Mouse (Mus musculus) kidney, adult 18-20 months (tissue): ENCODE measurements at regions not wholly inside any gene's neighbourhood (a gene's known extent, or its start where the extent isn't known, plus 50 kb on each side); places are given as distances from the start of the nearest gene placed in this dataset.

ENCODE experiments used
- DNase-seq: peaks from one replicate; pipeline ENCODE4 v3.0.0; 2021

GRCm38 (mm10) chr2:167815123-167815522 is 116.7 kb upstream of the Ptpn1 start:
- DNase-seq = no peak

DNA sequence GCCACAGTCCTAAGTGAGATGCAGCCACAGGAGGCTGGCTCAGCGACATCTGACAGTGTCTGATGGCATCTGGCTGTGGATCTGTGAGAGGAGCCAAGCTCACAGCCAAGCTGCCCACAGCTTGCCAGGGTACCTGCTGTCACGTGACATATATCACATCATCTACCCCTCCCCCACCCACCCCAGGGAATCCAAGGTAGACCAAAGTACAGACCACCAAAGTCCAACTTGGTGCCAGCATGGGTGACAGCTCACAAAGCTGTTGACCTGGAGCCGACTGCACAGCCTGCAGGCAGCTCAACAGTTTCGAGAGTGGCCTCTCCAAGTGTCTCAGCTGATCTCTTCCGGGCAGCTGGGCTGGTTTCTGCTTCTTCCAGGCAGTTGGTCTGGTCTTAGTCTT is 119.6 kb upstream of the Tmem189 start:
- no peak for DNase-seq

- peak; percentile 79 for DNase-seq
Observed at GRCm38 (mm10) chr2:167805629-167806304, 116.1 kb upstream of the Tmem189 start.

- no peak for DNase-seq
Observed at GRCm38 (mm10) chr2:167804493-167805227, 115.0 kb upstream of the Tmem189 start.

GRCm38 (mm10) chr2:167802494-167802893 is 112.9 kb upstream of the Tmem189 start:
- no peak for DNase-seq

DNA sequence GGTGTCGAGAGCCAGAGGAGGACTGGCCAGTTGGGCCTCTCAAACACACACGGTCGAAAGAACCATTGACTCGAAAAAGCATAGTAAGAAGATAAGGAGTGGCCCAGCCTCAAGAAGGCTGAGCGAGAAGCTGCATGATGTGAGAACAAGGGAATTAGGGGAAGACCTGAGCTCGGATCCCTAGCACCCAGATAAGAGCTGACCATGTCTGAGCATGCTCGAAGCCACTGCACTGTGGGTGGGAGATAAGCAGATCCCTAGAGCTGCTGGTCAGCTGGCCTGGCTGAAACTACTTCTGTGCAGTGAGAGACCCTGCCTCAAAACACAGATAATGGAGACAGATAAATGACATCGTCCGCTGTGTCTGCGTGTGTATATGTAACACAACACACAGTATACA is 111.8 kb upstream of the Tmem189 start:
- no peak for DNase-seq

DNA sequence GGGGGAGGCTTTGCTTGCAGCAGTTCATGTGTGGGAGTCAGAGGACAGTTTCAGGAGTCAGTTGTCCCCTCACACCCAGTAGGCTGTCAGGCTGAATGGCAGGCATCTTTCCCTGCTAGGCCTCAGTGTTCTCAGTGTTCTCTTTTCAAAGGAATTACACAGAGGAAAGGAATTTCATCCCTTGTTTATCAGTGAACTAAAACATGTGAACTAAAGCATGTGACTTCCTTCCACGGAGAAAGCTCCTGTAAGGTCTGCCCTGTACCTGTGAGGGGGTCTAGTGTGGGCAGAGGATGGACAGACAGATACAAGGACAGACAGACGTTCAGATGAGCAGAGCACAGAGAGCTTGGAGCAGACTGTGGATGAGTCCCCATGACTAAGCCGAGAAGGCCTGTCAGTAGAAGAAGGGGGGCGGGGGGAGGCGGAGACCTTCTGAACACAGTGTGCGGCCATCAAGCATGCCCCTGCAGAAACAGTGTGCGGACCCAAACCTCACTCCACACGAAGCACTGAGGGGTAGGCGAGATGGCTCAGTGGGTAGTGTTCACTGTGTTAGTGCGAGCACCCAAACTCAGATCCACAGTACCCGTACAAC is 111.1 kb upstream of the Tmem189 start:
- no peak for DNase-seq

GRCm38 (mm10) chr2:167799629-167800387 is 110.2 kb upstream of the Tmem189 start:
- no peak for DNase-seq

- DNase-seq = no peak
Observed at GRCm38 (mm10) chr2:167798969-167799513, 109.4 kb upstream of the Tmem189 start.

- DNase-seq = no peak
Observed at GRCm38 (mm10) chr2:167798076-167798782, 108.6 kb upstream of the Tmem189 start.

DNA sequence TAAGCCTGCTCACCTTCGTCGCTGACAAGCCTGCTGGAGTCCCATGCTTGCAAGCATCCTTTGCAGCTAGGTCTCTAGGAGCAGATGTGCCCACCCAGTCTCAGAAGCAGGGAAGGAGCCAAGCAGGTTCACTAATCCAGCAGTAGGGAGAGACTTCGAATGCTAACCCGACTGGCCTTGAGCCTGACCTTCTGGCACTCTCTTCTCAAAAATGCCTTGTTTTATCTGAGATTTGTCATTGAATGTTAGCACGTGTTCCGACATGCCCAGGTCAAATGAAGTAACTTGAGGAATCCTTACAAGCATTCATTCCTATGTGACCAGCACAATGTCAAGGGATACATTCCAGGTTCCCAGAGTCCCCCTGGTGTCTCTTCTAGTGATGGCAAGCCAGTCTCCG is 105.9 kb upstream of the Tmem189 start:
- DNase-seq = no peak

DNA sequence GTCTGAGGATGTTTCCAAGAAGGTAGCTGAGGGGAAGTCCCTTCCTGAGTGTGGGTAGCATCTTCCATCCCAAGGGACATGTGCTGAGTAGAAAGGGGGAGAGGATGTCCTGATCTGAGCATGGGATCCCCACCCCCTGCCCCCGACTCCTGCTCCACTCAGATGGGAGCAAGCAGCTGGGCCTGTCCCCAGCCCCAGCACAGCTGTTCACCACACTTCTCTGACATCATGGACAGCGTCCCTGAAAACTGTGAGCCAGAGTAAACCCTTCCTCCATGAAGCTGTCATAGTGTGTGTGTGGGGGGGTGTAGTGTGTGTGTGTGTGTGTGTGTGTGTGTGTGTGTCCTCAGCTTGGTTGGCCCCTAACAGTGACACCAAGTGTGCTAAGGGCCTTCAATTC is 104.3 kb upstream of the Tmem189 start:
- no peak for DNase-seq

- DNase-seq = no peak
Observed at GRCm38 (mm10) chr2:167792753-167793152, 103.1 kb upstream of the Tmem189 start.

DNA sequence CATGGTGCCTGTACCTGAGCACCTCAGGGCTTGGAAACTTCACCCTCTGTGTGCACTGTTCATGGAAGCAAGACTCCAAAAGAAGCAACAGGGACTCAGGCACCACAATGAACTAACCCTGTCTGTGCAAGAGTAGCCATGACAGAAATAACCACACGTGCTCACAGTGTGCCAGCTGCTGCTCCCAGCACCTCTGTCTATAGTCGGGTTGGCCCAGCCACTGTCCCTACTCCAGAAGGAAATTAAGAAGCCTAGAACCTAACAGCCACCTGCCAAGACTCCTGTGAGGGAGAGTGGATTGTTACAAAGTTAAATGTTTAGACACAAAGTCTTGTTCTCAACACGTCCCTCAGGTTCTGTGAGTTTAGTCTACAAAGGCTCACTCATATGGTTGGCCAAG is 102.7 kb upstream of the Tmem189 start:
- no peak for DNase-seq

- DNase-seq = no peak
Observed at GRCm38 (mm10) chr2:167789471-167789923, 99.9 kb upstream of the Tmem189 start.

DNA sequence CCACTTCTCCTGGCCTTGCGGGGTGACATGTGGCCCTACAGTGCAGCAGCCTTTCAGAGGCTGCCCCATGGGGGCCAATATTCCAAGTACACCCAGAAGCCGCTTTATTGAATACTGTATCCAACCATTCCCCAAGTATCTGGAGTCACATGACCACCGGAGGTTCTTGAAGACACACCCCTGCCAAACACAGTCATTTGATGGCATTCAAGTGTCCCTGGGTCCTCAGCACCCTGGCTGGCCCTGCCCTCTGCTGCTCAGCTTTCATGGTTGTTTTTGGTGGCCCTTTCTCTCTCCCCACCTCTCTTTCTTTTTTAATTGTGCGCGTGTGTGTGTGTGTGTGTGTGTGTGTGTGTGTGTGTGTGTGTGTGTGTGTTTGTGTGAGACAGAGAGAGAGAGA is 97.3 kb upstream of the Tmem189 start:
- DNase-seq = no peak

DNA sequence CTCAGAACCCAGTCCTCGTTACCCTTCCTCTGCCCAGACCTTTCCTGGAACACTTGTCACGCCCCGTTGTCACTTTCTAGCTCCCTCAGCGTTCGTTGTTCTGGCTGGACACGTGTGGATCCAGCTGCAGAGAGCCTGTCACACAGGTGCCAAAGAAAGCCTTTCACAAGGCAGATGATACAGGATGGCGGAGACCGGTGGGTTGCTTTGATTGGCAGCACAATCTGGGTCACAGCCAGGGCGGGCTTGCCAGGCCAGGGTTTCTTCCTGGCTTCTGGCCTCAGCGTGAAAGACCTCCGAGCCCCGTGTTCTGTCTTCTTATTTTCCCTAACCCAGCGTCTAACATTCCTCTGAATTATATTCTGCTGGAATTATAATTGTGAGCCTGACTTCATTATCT is 94.7 kb upstream of the Tmem189 start:
- DNase-seq = no peak

- DNase-seq = no peak
Observed at GRCm38 (mm10) chr2:167783374-167783773, 93.8 kb upstream of the Tmem189 start.

DNA sequence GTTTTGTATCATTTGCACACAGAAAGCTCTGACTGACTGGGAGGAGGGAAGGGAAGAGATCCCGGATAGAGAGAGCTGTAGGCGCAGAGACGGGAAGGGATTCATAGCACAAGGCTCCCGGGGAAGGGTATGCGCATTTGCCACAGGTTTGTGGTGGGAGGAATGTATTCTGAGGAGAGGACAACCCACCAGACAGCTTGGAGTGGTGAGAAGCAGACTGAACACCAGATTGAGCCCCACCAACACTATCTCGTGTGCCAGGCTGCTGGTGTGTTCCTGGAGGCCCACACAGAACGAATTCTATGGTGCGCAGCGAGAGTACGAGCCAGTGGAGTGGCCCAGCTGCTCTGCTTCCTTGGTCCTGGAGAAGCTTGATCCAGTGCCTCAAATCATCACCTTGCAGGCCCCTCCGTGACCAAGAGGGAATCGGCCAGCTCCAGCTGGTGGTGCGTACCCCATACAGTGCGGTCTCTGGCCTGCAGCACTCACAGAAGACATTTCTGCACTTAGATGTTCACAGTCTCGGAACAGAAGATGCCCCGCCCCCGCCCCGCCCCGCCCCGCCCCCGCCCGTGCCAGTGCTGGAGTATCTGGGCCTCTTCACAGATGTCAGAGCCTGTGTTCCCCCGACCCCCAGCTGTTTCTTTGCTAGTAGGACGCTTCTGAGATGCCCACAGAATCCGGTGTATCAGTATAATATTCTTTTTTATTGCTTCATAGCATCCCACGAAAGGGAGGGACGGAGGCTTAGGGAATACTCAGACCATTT is 92.8 kb upstream of the Tmem189 start:
- no peak for DNase-seq

DNA sequence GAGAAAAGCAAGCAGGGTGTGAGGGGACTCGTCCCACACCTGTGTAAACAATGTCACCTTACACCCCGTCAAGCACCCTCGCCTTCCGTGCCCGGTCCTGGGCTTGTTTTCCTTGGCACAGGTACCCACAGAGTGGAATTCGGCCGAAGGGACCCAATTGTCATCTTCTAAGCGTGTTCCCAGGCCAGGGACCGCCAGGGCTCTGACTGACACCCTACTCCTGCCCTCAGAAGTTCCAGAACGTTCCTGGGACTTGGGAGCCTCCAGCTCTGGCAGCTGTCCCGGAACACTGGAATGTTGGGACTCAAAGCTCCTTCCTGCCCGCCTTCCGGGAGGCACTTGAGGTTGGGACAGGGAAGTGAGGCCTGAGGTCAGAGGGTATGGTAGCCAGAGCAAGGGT is 91.9 kb upstream of the Tmem189 start:
- peak; percentile 86 for DNase-seq

DNA sequence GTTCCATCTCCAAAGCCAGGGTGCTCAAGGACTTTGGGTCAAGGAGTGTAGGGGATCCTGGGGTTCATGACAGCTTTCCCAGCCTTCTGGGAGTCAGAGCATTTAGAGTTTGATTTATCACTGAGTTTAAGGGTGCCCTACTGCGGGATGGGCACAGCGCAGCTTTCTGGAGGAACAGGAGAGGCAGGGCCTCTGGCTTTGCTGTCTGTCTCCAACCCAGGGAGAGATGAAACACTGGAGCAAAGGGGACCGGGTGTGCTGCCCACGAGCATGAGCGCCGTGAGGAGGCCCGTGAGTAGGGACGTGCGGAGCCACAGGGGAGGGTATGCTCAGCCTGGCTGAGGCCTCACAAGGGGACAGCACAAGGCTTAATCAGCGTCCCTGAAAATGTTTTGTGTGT is 89.1 kb upstream of the Tmem189 start:
- no peak for DNase-seq

- DNase-seq = no peak
Observed at GRCm38 (mm10) chr2:167778271-167778670, 88.6 kb upstream of the Tmem189 start.
